Mouse (Mus musculus) CH12.LX (cell line): Measurements from ENCODE around the gene Ascc1.
"Not testable (repeated sequence)": the region's sequence is repeated elsewhere in the genome, so short reads cannot be mapped to it uniquely, and the experiment has no call there.

Source experiments
- CTCF ChIP-seq, 2 experiments: IDR thresholded peaks in 1 of 2; conservative IDR thresholded peaks in 1 of 2; 2 replicates each; pipeline ENCODE4 v1.5.1; 2011 to 2012; ENCODE audit warnings: low read depth in 2 of 2, low read length in 2 of 2, improper control_type of control experiment in 1 of 2, inconsistent platforms in 1 of 2, mild to moderate bottlenecking in 1 of 2, moderate library complexity in 1 of 2
- ELF1 ChIP-seq: IDR thresholded peaks from 2 replicates; pipeline ENCODE4 v1.6.1; 2014; ENCODE audit warnings: low read depth, mild to moderate bottlenecking, inconsistent platforms, low read length, improper control_type of control experiment
- EP300 ChIP-seq: IDR thresholded peaks from 2 replicates; pipeline ENCODE4 v1.6.1; 2011; ENCODE audit warnings: low read length, improper control_type of control experiment
- HCFC1 ChIP-seq: IDR thresholded peaks from 2 replicates; pipeline ENCODE4 v1.6.1; 2012; ENCODE audit warnings: low read depth, mild to moderate bottlenecking, inconsistent platforms, low read length, improper control_type of control experiment
- KAT2A ChIP-seq: IDR thresholded peaks from 2 replicates; pipeline ENCODE4 v1.6.1; 2012; ENCODE audit warnings: low read length, improper control_type of control experiment, inconsistent platforms; ENCODE audit not compliant: insufficient replicate concordance
- MAX ChIP-seq: IDR thresholded peaks from 2 replicates; pipeline ENCODE4 v1.6.1; 2011; ENCODE audit warnings: low read length, improper control_type of control experiment
- MAZ ChIP-seq: IDR thresholded peaks from 2 replicates; pipeline ENCODE4 v1.6.1; 2012; ENCODE audit warnings: low read depth, mild to moderate bottlenecking, inconsistent platforms, low read length, improper control_type of control experiment, moderate library complexity
- MEF2A ChIP-seq: IDR thresholded peaks from 2 replicates; pipeline ENCODE4 v1.6.1; 2014; ENCODE audit warnings: low read depth, mild to moderate bottlenecking, inconsistent platforms, low read length, improper control_type of control experiment, borderline replicate concordance
- NELFE ChIP-seq: IDR thresholded peaks from 2 replicates; pipeline ENCODE4 v1.6.1; 2011; ENCODE audit warnings: low read depth, low read length, improper control_type of control experiment
- NRF1 ChIP-seq: IDR thresholded peaks from 2 replicates; pipeline ENCODE4 v1.6.1; 2014; ENCODE audit warnings: low read depth, mild to moderate bottlenecking, inconsistent platforms, low read length, improper control_type of control experiment, moderate library complexity
- RAD21 ChIP-seq: IDR thresholded peaks from 2 replicates; pipeline ENCODE4 v1.6.1; 2011; ENCODE audit warnings: low read depth, mild to moderate bottlenecking, low read length, improper control_type of control experiment, moderate library complexity
- TCF12 ChIP-seq: IDR thresholded peaks from 2 replicates; pipeline ENCODE4 v1.6.1; 2014; ENCODE audit warnings: low read depth, mild to moderate bottlenecking, inconsistent platforms, low read length, improper control_type of control experiment
- ZMIZ1 ChIP-seq: IDR thresholded peaks from 2 replicates; pipeline ENCODE4 v1.6.1; 2012; ENCODE audit warnings: low read depth, mild to moderate bottlenecking, inconsistent platforms, low read length, improper control_type of control experiment

- TF ChIP-seq CTCF (conservative IDR thresholded peaks at IDR 0.05 in 1 of 2, IDR thresholded peaks at IDR 0.05 in 1 of 2; ENCODE audit: low read depth in 2 of 2, low read length in 2 of 2): peak in 1 of 2 experiments; percentile 5; a peak in 1 of 4 replicates
- TF ChIP-seq HCFC1, TCF12, MAZ, ZMIZ1, MEF2A, MAX, EP300, NRF1, RAD21, KAT2A, NELFE, ELF1: not testable (repeated sequence)
These were observed 8.8 kb upstream of the Ascc1 start for GRCm38 (mm10) chr10:59993813-59994212.
